8 mouse cellular contexts compared by ENCODE assay signal in the genomic region with DNA sequence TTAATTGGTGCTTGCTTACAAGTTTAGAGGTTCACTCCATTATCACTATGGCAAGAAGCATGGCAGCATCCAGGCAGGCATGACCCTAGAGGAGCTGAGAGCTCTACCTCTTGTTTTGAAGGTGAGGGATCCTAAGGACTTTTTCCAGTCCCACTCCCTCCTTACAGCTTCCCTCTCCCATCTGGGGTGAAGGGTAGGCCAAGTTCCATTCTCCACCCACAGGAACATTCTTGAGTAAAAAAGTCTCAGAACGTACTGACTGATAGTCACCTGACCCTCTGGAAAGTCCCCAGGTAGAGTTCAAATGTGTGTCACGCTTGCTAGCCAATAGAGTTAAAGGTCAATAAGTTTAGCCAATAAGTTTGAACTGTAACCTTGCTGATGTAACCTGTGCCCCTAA.
"Had no signal": no experiment of that assay in that cellular context is flagged by ENCODE, and none has a peak within 500 bp of the region (broad histone marks: within the 10 kb centered on the region; RNA-seq: fewer than 3 reads in every experiment).

No protein-coding gene starts in this region.

- DNase-seq: liver, postnatal 0 days; lung, adult 2 months; lung, postnatal 4 days; midbrain, embryonic 14.5 days; right cerebral cortex, postnatal 14 days; thymus, adult 2 months; thymus, postnatal 25 days; thymus, postnatal 4 days had no signal
